Mouse (Mus musculus): Measurements from ENCODE around the gene Apaf1.
A peak's percentile ranks its signal among the peaks of the same experiment; 100 is the strongest.

Gene Apaf1

GRCm38 (mm10) chr10:91080540-91080939 lies 2.0 kb downstream of the Apaf1 start:
- no peak for DNase-seq

GRCm38 (mm10) chr10:91076667-91077066 lies 5.9 kb downstream of the Apaf1 start:
- DNase-seq = no peak

- no peak for DNase-seq
Measured at GRCm38 (mm10) chr10:91073345-91073744, 9.2 kb downstream of the Apaf1 start.

- no peak for DNase-seq
Measured at GRCm38 (mm10) chr10:91071768-91072167, 10.8 kb downstream of the Apaf1 start.

GRCm38 (mm10) chr10:91062355-91062754 lies 20.2 kb downstream of the Apaf1 start:
- DNase-seq = no peak

GRCm38 (mm10) chr10:91060742-91061141 lies 21.8 kb downstream of the Apaf1 start:
- DNase-seq = no peak

GRCm38 (mm10) chr10:91052734-91053133 lies 29.8 kb downstream of the Apaf1 start:
- no peak for DNase-seq

GRCm38 (mm10) chr10:91051156-91051555 lies 31.4 kb downstream of the Apaf1 start:
- DNase-seq = no peak

GRCm38 (mm10) chr10:91049696-91050095 lies 32.9 kb downstream of the Apaf1 start:
- no peak for DNase-seq

- DNase-seq = peak; percentile 79
Measured at GRCm38 (mm10) chr10:91033942-91034341, 48.6 kb downstream of the Apaf1 start.

- peak; percentile 90 for DNase-seq
Measured at GRCm38 (mm10) chr10:91032399-91032798, 50.2 kb downstream of the Apaf1 start.

GRCm38 (mm10) chr10:91031176-91031575 lies 51.4 kb downstream of the Apaf1 start:
- no peak for DNase-seq

GRCm38 (mm10) chr10:91029002-91029539 lies 53.5 kb downstream of the Apaf1 start:
- no peak for DNase-seq

GRCm38 (mm10) chr10:91027964-91028363 lies 54.6 kb downstream of the Apaf1 start:
- DNase-seq = no peak

- no peak for DNase-seq
Measured at GRCm38 (mm10) chr10:91027468-91027867, 55.1 kb downstream of the Apaf1 start.

- DNase-seq = peak in 1 of 2 experiments; percentile 11
Measured at GRCm38 (mm10) chr10:91005858-91006538, 76.6 kb downstream of the Apaf1 start.

GRCm38 (mm10) chr10:91001421-91001820 lies 81.1 kb downstream of the Apaf1 start:
- peak in 1 of 2 experiments; percentile 12 for DNase-seq

- DNase-seq = no peak
Measured at GRCm38 (mm10) chr10:90999899-91000298, 82.7 kb downstream of the Apaf1 start.

- DNase-seq = no peak
Measured at GRCm38 (mm10) chr10:90993869-90994268, 88.7 kb downstream of the Apaf1 start.

- no peak for DNase-seq
Measured at GRCm38 (mm10) chr10:90992237-90992636, 90.3 kb downstream of the Apaf1 start.

- no peak for DNase-seq
Measured at GRCm38 (mm10) chr10:90990340-90990739, 92.2 kb downstream of the Apaf1 start.

GRCm38 (mm10) chr10:90983046-90983445 lies 99.5 kb downstream of the Apaf1 start:
- no peak for DNase-seq

GRCm38 (mm10) chr10:90981811-90982210 lies 100.8 kb downstream of the Apaf1 start:
- DNase-seq = no peak

GRCm38 (mm10) chr10:90974491-90974890 lies 108.1 kb downstream of the Apaf1 start:
- no peak for DNase-seq

GRCm38 (mm10) chr10:90974084-90974483 lies 108.5 kb downstream of the Apaf1 start:
- no peak for DNase-seq

Data from kidney, postnatal 4 days (tissue).